Mouse (Mus musculus) retina, embryonic 14.5 days (tissue): ENCODE data around the gene Tomm6.
"Not testable (repeated sequence)": the region's sequence is repeated elsewhere in the genome, so short reads cannot be mapped to it uniquely, and the experiment has no call there.

Experiments used
- DNase-seq: peaks from one replicate; pipeline ENCODE4 v3.0.0-alpha.2; 2015; ENCODE audit warnings: low spot score

Gene Tomm6

GRCm38 (mm10) chr17:47694503-47695336 is 6.5 kb upstream of the Tomm6 start, which contains the start of gene Prickle4:
Prickle4 (minus strand) TSS chr17:47694736.
- DNase-seq = peak; percentile 98

- no peak for DNase-seq
Observed at GRCm38 (mm10) chr17:47694442-47694502, 6.1 kb upstream of the Tomm6 start, which contains the start of gene Gm21981. Gm21981 (minus strand) TSS chr17:47694455.

GRCm38 (mm10) chr17:47693671-47694441 is 5.7 kb upstream of the Tomm6 start:
- no peak for DNase-seq

- DNase-seq = no peak
Observed at GRCm38 (mm10) chr17:47691650-47692049, 3.5 kb upstream of the Tomm6 start.

GRCm38 (mm10) chr17:47689894-47690293 is 1.7 kb upstream of the Tomm6 start:
- DNase-seq = no peak

- DNase-seq = peak; percentile 67
Observed at GRCm38 (mm10) chr17:47688608-47689575, 706 bp upstream of the Tomm6 start, which contains the start of gene Frs3. Frs3 (plus strand) TSS chr17:47689030.

- peak; percentile 97 for DNase-seq
Observed at GRCm38 (mm10) chr17:47687409-47688343, 510 bp downstream of the Tomm6 start.

- DNase-seq = no peak
Observed at GRCm38 (mm10) chr17:47682836-47683235, 5.3 kb downstream of the Tomm6 start.

GRCm38 (mm10) chr17:47678702-47679101 is 9.5 kb downstream of the Tomm6 start:
- no peak for DNase-seq

- DNase-seq = no peak
Observed at GRCm38 (mm10) chr17:47678238-47678637, 9.9 kb downstream of the Tomm6 start.

- peak; percentile 91 for DNase-seq
Observed at GRCm38 (mm10) chr17:47676581-47676980, 11.6 kb downstream of the Tomm6 start.

GRCm38 (mm10) chr17:47672311-47673111 is 15.7 kb downstream of the Tomm6 start:
- peak; percentile 78 for DNase-seq

- DNase-seq = no peak
Observed at GRCm38 (mm10) chr17:47671988-47672310, 16.2 kb downstream of the Tomm6 start.

GRCm38 (mm10) chr17:47669166-47669565 is 19.0 kb downstream of the Tomm6 start:
- DNase-seq = no peak

GRCm38 (mm10) chr17:47664474-47664873 is 23.7 kb downstream of the Tomm6 start:
- no peak for DNase-seq

- peak; percentile 78 for DNase-seq
Observed at GRCm38 (mm10) chr17:47663009-47663713, 25.0 kb downstream of the Tomm6 start.

GRCm38 (mm10) chr17:47658741-47659243 is 29.4 kb downstream of the Tomm6 start:
- DNase-seq = no peak

GRCm38 (mm10) chr17:47657901-47658300 is 30.3 kb downstream of the Tomm6 start:
- no peak for DNase-seq

GRCm38 (mm10) chr17:47655697-47656096 is 32.5 kb downstream of the Tomm6 start:
- DNase-seq = no peak

GRCm38 (mm10) chr17:47654346-47654745 is 33.8 kb downstream of the Tomm6 start:
- not testable (repeated sequence) for DNase-seq
